Mouse (Mus musculus) urinary bladder, postnatal 36 days (tissue): ENCODE results near the gene Frmd4b.
A peak's percentile ranks its signal among the peaks of the same experiment; 100 is the strongest.

ENCODE experiments used
- DNase-seq, 2 experiments: peaks; one replicate each; pipeline ENCODE4 v3.0.0; 2022; ENCODE audit warnings: low spot score in 2 of 2, mixed read lengths in 1 of 2

Gene Frmd4b

DNA sequence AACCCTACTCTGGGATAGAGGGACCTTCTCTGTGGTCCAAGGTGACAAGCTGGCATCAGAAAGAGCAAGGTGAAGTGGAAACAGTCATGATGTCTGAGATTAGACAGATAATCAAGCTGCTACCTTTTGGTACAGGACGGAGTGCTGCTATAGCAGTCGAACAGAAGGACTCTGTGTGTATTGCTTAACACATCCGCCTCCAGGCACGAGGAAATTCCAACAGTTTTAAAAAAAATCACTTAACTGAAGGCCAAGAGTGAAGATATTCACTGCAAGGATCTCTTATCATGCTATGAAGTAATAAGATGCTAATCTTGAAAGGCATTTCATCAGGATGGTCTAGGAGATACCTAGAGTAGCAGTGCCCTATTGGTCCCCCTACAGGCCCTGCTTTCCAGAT is 298.3 kb downstream of the Frmd4b start:
- no peak for DNase-seq

DNA sequence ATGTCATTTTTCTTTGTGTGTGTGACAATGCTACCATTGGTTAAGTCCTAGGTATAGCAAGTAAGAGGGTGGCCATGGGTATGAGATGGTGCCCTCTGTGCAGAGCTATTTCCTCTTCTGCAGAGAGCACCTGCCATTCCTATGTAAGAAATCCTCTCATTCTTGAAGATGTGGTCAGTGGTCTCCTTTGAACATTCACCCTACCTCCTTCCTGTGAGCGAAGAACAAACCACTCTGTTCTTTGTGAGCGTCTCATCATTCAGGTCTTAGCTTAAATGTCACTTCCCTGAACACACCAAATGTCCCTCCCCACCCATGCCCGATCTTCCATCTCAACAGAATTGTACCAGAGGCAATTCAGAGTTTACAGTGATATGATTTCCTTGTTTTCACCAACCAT is 299.4 kb downstream of the Frmd4b start:
- no peak for DNase-seq

DNA sequence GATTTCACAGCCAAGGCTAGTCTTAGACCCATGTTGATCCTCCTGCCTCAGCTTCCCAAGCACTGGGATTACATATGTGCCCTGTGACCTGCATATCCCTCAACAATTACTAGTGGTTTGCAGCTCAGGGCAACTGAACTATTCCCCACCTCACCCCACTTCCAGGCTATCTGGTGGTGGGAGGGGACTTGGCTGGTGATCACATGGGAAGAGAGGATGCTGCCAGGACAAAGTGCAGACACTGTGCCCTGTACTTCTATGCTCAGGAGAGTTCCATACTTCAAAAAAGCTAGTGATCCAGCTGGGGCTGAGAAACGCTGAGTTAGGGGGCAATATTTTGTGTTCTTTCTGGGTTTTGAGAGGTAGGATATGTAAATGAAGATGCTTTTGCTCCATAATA is 300.6 kb downstream of the Frmd4b start:
- DNase-seq = no peak

DNA sequence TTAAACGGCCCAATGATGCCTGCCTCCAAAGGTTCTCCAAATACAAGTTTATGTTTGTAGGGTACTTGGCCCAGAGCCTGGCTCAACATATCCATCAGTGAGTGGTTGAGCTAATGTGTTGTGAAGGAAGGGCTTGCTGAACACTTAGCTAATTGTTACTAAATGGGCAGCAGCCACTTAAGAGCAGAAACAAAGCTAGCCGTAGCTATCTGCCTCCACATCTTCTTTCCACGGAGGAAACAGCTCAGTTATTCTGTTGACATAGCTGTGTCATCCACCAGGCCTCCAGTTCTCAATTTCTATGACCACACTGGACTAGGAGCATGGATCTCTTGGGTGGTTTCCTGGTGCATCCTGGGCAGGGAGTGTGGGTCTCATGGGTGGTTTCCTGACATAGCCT is 302.0 kb downstream of the Frmd4b start:
- no peak for DNase-seq

DNA sequence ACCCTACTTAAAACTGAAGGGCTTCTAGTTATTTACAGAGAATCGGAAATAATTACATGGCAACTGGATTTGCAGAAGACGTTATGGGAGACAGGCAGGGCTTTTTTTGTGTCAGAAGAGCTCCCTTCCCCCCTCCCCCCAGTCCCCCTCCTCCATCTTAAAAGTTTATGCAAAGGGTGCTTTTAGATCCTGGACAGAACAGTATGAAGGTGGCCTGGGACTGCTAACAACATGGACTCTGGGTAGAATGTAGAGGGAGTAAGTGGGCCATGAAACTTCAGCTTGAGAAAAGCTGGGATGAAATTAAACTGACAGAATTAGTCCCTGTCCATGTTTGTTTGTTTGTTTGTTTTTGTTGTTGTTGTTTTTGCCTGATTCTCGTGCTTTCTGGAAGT is 304.8 kb downstream of the Frmd4b start:
- no peak for DNase-seq

DNA sequence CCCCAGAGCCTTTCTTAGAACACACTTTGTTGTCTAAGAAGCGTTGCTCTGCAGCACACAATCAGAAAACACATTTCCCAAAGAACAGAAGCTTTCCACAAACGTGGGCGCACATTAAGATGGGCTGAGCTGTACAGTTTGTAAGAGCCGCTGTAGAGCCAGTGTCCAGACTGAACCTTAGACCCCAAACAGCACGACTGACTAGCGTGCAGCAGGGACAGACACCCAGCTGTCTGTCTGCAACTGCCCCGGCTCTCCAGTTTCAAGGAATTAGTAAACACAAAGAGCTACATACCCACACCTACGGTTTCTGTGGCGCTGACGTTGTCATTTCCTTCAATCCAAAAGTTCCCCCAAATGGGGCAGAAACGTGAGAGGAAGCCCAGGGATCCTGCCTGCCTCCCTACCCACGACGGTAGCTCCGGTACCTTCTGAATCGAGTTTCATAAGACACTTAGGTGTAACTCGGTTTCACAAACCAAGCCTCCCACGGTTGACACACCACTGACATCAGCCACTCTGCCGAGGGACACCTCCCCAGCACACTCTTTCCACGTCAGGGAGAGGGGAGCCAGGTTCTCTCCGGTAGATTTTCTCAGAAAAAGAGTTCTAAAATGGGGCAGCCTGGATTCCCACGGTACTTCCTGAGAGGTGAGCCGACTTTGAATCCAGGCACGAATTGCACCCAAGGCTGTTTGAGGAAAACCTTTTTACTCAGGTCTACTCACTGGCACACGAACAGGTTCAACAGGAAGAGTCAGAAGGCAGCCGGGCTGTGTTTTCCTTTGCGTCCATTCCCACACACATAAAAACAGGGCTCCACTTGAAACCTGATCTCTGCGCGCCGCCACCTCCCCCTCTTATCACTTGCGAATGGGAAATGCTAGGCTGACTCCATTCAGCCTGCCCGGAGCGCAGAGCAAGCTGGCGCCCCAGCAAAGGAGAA is 305.5 kb downstream of the Frmd4b start:
- peak; percentile 65 to 81 for DNase-seq

DNA sequence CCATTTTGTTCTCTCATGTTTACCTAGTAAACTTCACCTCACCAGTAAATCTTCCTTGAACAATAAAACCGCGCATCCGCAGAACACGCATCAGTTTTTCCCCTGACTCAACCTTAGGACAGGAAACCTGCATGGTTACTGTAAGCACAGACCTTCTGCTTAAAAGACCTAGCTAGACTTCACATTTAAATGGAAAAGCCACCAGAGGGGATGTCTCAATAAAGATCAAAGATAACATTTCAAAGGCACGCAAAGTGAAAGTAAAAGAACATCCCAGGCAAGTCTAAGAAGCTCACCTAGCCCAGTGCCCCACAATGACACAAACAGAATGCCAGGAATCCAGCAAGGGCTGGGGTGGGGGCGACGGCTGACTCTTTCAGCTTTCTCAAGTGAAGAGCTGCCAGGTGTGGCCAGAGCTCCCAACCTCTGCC is 306.4 kb downstream of the Frmd4b start:
- DNase-seq = no peak

DNA sequence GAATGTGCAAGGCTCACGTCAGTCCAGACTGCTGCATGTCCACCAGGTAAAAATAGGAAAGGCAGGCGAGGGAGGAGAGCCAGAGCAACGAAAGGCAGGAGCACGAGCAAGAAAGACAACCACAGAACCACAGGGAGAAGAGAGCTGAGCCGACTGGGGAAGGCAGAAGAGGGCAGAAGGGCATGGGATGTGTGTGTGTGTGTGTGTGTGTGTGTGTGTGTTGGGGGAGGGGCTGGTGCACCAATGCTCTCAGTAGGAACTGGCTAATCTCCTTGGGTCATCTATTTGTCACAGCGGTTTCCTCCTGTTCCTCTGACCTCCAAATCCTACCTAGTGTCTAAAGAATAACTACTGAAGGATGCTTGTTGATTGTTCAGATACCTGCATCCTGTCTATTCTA is 308.2 kb downstream of the Frmd4b start:
- no peak for DNase-seq

DNA sequence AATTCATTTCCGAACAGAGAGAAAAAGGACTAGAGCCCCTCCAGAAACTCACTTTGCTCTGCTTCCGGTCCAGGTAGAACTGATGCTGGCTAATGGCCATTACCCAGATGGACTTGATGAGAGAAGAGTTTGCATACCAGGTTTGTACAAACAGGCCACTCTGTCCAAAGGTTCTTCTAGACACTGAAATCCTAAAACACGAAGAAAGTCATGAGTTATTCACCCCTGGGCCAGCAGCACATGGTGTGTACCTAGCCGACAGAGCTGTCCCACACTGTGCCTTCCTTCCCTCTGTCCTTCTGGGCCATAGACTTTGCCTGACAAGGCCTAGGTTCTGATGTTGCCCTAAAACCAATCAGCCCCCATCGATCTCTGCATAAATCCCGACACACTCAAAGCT is 308.8 kb downstream of the Frmd4b start:
- DNase-seq = no peak

DNA sequence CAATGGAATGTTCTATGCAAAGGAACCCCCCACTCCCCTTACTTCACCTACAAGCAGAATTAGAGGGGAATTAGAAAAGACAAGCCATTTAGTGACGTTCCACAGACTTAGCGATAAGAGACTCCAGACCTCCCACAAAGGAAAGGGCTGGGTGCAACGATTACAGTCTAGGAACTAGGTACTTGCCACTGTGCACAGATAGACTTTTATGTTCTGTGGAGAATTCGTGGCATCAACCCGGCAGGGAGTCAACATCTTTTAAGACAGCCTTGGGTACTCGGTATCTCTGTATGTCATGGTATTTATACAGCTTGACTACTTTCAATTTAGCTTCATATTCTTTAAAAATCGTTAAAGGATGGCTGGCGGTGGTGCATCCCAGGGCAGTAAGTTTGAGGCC is 310.1 kb downstream of the Frmd4b start:
- DNase-seq = no peak

DNA sequence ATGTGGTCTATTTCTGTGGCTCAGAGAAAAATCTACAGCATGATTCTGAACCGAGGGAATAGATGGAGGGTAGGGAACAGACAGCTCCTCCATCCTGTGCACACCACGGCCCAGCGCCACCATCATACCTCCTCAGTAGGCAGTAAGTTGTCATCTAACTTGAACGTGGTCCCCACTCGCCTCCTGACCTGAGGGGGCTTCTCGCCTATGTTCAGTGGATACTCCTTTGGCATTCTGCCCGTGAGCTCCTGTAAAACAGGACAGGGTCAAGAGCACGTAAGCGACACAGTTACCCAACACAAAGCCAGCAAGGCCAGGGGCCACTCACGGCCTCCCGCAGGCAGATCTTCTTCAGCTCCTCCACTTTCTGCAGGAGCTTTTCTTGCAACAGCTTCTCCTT is 311.0 kb downstream of the Frmd4b start:
- DNase-seq = no peak

DNA sequence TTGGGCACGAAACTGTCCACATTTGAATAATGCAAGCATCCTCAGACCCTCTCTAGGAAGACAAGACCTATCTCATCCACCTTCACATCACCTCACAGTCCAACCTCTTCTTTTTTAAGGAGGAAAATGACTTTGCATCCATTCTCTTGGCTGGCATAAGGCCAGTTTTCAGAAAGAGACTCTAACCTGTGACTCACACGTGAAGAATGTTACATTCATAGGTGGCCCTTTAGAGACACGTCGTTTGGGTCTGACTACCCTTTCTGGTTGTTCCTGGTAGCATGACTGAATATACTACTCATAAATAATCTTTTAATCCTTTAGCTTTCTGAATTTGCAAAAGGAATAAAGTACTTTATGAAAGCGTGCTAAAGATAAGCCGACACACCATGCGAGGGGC is 311.9 kb downstream of the Frmd4b start:
- no peak for DNase-seq

DNA sequence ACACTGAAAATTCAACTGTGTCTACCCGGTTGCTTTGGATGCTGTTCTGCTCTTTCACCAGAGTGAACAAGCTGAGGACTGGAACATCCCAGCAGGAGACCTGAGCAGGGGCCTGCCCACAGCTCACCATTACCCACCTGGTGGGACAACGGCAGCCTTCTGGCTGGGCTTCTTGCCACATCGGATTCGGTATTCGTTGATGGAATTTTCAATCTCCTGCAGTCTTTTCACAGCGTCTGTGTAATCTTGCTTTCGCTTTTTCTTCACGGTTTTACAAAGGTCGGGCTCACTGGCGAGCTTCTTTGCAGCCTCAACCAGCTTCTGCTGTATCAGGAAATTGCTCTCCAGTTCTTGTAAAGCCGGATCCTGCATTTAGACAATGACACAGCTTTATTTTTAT is 312.3 kb downstream of the Frmd4b start:
- DNase-seq = no peak

DNA sequence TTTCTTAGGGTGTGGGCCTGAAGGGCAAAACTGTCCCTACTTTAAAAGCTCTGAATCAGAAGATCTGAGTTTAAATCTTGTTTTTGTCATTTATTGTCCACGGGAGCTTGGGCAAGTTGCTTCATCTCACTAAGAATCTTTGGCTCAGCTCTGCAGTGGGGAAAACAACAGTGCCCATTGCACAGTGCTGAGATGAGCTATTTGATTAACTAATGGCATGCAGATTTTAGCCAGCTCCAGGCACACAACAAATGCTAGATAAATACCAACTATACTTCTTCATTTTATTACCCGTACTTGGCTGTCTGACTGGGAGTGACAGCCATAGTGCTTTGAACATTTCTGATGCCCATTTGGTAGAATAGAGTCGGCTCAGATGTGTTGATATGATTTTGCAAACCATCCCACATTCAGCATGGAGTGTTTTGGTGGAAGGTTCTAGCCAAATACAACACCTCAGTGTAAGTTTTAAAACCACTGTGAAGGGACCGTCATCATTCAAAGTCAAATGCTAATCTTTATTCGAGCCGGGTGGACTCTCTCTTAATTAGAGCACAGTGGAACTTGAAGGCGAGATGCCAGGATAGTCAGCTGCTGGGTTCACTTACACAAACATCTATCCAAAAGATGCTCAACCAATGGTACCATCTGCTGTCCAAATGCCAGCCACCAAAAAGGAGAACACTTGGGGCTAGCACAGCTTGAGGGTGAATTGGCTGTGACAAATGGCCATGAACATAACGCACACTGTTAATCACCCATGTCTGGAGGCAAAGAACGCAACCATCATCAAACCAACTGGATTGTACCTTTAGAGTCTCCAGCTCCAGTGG is 313.8 kb downstream of the Frmd4b start:
- DNase-seq = no peak

DNA sequence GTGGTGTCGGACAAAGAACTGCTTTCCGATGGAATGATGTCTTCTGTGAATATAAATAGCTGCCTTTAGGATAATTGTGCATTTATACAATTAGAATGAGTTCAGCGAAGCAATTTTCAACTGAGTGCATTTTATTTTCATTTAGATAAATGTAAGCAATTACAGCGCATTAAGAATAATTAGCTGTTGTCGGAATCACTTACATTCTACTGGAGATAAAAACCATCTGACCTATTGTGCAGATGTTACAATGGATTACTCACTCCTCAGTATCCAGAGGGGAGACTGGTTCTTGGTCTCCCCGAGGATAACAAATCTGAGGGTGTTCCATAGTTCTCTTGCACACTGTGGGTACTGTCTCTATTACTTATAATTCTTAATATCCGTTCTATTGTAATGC is 315.0 kb downstream of the Frmd4b start:
- no peak for DNase-seq

DNA sequence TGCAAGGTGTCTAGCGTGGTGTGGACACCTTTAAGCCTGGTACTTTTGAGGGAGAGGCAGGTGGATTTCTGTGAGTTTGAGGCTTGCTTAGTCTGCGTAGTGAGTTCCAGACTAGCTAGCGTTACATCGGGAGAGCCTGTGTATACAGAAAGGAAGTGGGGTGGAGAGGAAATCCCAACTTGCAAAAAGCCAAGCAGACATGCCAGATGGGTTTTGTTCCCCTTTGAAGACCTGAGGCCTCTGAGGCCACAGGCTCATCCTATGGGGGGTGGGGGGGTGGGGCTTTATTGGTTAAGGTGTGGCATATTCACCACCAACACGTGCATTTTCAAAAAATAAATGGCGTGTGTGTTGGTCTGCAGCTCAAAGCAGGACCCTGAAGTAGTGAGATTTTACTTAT is 316.7 kb downstream of the Frmd4b start:
- no peak for DNase-seq

DNA sequence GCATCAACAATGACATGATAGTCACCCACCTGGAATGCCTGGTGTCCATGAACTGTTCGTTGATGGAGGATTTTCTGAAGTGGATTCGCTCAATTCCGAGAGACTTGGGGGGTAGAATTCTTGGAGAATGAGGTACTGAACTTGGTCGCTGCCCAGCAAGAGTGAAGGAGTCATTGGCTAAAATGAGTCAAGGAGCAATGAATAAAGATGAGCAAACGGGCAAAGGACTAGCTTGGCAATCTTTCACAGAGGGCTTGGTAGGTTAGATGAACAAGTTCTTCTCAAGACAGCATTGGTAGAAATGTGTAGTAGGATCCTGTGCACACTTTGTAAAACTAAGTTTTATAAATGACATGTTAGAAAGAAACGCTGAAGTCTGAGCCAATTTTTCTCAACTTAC is 317.2 kb downstream of the Frmd4b start:
- DNase-seq = no peak

DNA sequence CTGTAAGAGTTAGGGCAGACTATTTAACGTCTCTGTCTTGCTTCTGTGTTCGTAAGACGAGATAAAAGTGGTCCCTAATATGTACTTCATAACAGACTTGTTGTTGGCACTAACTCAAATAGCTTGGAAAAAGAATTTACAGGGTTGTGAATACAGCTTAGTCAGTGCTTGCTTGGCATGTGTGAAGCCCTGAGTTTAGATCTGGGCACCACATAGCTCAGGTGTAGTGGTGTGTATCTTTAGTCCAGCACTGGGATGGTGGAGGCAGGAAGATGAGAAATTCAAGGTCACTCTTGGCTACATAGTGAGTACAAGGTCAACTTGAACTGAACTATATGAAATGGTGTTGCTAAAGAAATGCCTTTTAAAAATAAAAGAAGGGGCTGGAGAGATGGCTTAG is 320.2 kb downstream of the Frmd4b start:
- no peak for DNase-seq

DNA sequence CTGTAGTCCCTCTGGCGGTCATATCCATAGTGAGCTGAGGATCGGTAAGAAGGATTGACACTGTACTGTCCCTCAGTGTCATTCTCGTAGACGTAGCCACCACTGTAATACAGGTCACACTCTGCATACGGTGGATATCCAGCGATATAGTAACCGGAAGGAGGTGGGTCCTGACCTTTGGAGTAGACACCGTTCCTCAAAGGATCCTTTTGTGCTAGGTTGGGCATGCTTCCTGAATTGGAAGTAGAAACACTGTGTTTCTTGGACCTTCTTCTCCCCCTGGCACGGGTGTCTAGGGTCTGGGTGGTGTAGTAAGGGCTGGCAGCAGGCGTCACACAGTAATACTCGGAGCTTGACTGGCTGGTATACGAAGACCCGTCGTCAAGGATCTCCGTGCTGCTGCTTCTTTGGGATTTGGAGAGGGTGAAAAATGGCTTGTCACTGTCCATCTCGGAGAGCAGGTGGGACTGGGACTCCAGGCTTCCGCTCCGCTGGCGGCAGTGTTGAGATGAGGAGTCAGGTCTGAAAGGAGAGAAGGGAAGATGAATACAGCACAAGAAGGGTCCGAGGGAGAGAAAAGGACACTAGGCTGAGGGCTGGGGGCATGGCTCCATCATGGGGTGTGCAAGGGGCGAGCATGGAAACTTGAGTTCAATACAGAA is 321.3 kb downstream of the Frmd4b start:
- DNase-seq = no peak

DNA sequence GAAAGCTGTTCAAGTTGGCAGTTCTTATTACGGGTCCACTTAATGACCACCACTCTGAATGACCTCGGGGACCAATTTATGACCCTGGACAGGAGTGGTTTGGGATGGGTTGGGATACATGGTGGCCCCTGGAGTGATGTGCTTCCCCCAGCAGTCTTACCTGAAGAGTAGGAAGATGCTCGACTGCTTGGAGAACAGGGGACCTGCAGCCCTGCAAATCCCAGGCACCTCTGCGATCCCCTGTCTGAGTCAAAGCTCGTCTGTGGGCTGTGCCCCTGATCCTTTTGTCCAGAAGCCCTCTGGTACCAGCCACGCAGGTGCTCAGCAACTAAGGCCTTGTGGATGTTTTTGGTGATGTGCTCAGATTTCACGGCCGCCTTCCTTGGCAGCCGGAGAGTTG is 321.9 kb downstream of the Frmd4b start:
- DNase-seq = no peak

DNA sequence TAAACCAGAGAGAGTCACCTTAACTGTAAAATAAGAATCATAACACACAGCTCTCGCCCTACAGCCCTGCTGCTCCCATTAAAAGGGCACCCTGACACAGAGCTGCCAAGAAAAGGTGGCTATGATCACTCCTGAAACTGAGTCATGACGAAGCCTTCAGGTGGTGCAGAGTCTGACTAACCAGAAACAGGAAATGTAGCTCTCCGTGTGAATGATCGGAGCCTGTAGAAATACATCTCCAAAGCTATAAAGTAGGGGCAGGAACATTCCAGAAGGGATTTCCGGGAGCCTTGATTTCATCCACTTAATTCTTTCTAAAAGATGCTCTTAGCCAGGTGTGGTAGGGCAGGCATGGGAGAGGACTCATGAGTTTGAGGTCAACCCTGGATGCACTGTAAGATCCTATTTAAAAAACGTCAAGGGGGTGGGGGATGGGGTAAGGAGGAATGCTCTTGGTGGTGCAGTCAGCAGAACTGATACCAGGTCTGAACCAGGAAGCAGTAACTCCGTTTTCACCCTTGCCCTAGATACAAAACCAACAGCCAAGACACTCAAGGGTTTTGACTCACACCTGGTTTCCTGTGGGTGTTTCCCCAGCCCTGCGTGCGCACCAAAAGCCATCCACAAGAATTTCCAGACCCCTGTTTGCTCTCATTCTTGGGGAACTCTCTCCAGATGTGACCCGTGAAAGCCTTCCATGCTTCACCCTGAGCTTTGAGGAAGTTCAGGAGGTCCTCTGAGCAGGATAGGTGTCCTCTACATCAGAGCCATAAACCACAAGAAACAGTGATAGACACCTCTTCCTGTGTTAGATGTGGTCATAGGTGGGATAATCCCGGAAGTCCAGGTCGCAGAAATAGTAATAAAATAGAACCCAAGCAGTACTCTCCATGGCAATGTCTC is 323.4 kb downstream of the Frmd4b start:
- DNase-seq = no peak
